Mouse (Mus musculus) heart, adult 2 months (tissue): ENCODE measurements around the gene Kcnq1.

Experiments used
- CTCF ChIP-seq: fragments of 200-600 bp; IDR thresholded peaks from 2 replicates; pipeline ENCODE4 v1.8.1; 2022; ENCODE audit warnings: antibody characterized with exemption, mild to moderate bottlenecking, moderate library complexity
- EP300 ChIP-seq: fragments of 200-500 bp; IDR thresholded peaks from 2 replicates; pipeline ENCODE4 v1.6.1; 2011; ENCODE audit warnings: low read depth, low read length, control low read depth; ENCODE audit not compliant: insufficient read depth
- POLR2A ChIP-seq: fragments of 200-500 bp; IDR thresholded peaks from 2 replicates; pipeline ENCODE4 v1.6.1; 2011; ENCODE audit warnings: mild to moderate bottlenecking, low read depth, low read length, control low read depth; ENCODE audit not compliant: insufficient read depth

DNA sequence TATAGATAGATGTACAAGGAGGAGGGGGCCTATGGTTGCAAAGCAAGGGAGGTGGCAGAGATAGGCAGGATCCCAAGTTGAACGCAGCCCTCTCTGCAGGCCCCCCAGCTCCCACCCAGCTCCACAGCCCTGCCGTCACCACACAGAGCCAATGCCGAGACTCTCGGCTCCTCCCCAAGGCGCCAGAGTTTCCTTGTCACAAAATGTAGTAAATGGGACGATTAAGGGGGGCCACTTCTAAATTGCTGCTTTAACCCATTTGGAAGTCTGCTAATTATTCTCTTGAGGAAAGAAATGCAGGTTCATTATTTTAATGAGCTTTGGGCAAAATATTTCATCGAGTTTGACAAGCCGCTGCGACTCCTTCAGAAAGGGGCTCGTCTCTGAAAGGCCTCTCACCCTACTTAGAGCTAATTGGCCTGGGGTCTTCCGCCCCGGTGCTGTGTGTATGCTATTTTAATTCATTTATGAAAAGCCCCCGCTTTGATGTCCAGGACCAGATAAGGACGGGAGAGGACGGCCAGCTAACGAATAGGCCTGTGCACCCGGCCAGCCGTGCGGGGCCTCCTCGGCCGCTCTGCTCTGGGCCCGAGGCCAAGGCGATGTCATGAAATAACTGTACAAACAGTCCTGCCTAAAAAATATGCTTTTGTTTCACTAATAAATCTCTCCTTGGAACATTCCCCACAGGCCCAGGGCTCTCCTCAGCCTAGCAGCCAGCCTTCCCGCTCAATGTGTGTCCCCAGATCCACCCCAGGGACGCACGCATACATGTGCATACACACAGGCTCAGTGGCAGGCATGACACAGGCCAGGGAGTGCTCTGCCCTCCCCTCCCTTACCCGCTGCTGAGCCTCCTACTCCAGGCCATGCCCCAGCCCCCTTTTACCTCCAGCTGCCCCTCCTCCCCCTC lies 282.9 kb downstream of the Kcnq1 start:
- no peak for TF ChIP-seq EP300
- TF ChIP-seq CTCF = no peak
- no peak for TF ChIP-seq POLR2A
